Mouse (Mus musculus) kidney, adult 2 months (tissue): ENCODE data around the gene Igf2bp3. TPM values are rescaled to one million over a fixed set of nuclear protein-coding genes. Genes with fewer than 3 reads are reported as not detected.
A peak's percentile ranks its signal among the peaks of the same experiment; 100 is the strongest.

Experiments
- DNase-seq: peaks from one replicate; pipeline ENCODE4 v3.0.0; 2021
- H3K27ac ChIP-seq: fragments of 200-500 bp; 2 replicates; pipeline ENCODE4 v1.5.1; 2012; ENCODE audit warnings: low read depth, low read length, control low read depth, inconsistent platforms; ENCODE audit not compliant: insufficient read depth
- H3K27me3 ChIP-seq: fragments of 200-500 bp; replicated peaks from 2 replicates; pipeline ENCODE4 v1.6.1; 2012; ENCODE audit warnings: mild to moderate bottlenecking, moderate library complexity, low read length, inconsistent platforms; ENCODE audit not compliant: control insufficient read depth, insufficient read depth
- H3K36me3 ChIP-seq: fragments of 200-500 bp; 2 replicates; pipeline ENCODE4 v1.6.1; 2012; ENCODE audit warnings: mild to moderate bottlenecking, moderate library complexity, low read length, inconsistent platforms; ENCODE audit not compliant: control insufficient read depth, insufficient read depth
- H3K4me1 ChIP-seq: fragments of 200-500 bp; 2 replicates; pipeline ENCODE4 v1.6.1; 2011; ENCODE audit warnings: low read length; ENCODE audit not compliant: control insufficient read depth, insufficient read depth
- H3K4me3 ChIP-seq: fragments of 200-500 bp; 2 replicates; pipeline ENCODE4 v1.5.1; 2011; ENCODE audit warnings: mild to moderate bottlenecking, low read depth, low read length, control low read depth; ENCODE audit not compliant: insufficient read depth
- CTCF ChIP-seq: fragments of 200-500 bp; conservative IDR thresholded peaks from 2 replicates; pipeline ENCODE4 v1.5.1; 2011; ENCODE audit warnings: low read depth, mild to moderate bottlenecking, control low read depth, low read length, moderate library complexity, mixed read lengths; ENCODE audit not compliant: insufficient read depth, insufficient read length
- POLR2A ChIP-seq: fragments of 200-500 bp; IDR thresholded peaks from one replicate; pipeline ENCODE4 v1.6.1; 2011; ENCODE audit warnings: low read depth, low read length, control low read depth
- WGBS: fragments of 180-500 bp; shearing (Covaris S2); methylation state at CpG from one replicate; pipeline ENCODE4 v1.1.7; 2018; 5-methylcytosine and 5-hydroxymethylcytosine counted together
- polyA plus RNA-seq: library from polyadenylated mRNA; depleted of rRNA; stranded (reverse); fragments of >200 nt; gene quantifications from 2 replicates; pipeline ENCODE4 v1.2.3, GENCODE M21; 2012

The Igf2bp3 gene
- polyA plus RNA-seq, 1 experiment, result 0.03 TPM

- Histone ChIP-seq H3K4me3 (no peak overlapping the region), H3K4me1 (peaks cover 4% of the 10 kb centered on the region), H3K27ac (no peak overlapping the region), H3K27me3 (no peaks in the 10 kb centered on the region), H3K36me3 (no peaks in the 10 kb centered on the region)
- DNase-seq, result peak; percentile 50
- 22% methylated on average over 6 of the region's 6 CpGs for WGBS
- TF ChIP-seq POLR2A (no peak), CTCF (no peak)
These were observed 49.7 kb downstream of the Igf2bp3 start for GRCm38 (mm10) chr6:49165101-49165500.

GRCm38 (mm10) chr6:49164701-49165100 lies 50.1 kb downstream of the Igf2bp3 start:
- H3K4me3 ChIP-seq, result no peak overlapping the region
- H3K27me3 ChIP-seq, result no peaks in the 10 kb centered on the region
- DNase-seq, result no peak
- H3K27ac ChIP-seq, result no peak overlapping the region
- WGBS, result 39% methylated on average over 11 of the region's 11 CpGs
- no peak for TF ChIP-seq CTCF
- TF ChIP-seq POLR2A, result no peak
- peaks cover 4% of the 10 kb centered on the region for H3K4me1 ChIP-seq
- H3K36me3 ChIP-seq, result no peaks in the 10 kb centered on the region

GRCm38 (mm10) chr6:49159971-49160370 lies 54.8 kb downstream of the Igf2bp3 start:
- no peaks in the 10 kb centered on the region for H3K36me3 ChIP-seq
- H3K27me3 ChIP-seq, result no peaks in the 10 kb centered on the region
- 73% methylated on average over 2 of the region's 2 CpGs for WGBS
- TF ChIP-seq CTCF, result no peak
- no peak for TF ChIP-seq POLR2A
- DNase-seq, result no peak
- no peak overlapping the region for H3K27ac ChIP-seq
- H3K4me1 ChIP-seq, result no peaks in the 10 kb centered on the region
- no peak overlapping the region for H3K4me3 ChIP-seq

- no peak overlapping the region for H3K4me3 ChIP-seq
- no peak for DNase-seq
- H3K27ac ChIP-seq, result no peak overlapping the region
- no peaks in the 10 kb centered on the region for H3K27me3 ChIP-seq
- H3K36me3 ChIP-seq, result no peaks in the 10 kb centered on the region
- H3K4me1 ChIP-seq, result no peaks in the 10 kb centered on the region
- 92% methylated on average over 3 of the region's 3 CpGs for WGBS
- TF ChIP-seq POLR2A (no peak), CTCF (no peak)
These were observed 58.0 kb downstream of the Igf2bp3 start for GRCm38 (mm10) chr6:49156826-49157175.

- WGBS, result 95% methylated on average over 5 of the region's 5 CpGs
- H3K27me3 ChIP-seq, result no peaks in the 10 kb centered on the region
- H3K27ac ChIP-seq, result no peak overlapping the region
- no peak overlapping the region for H3K4me3 ChIP-seq
- H3K4me1 ChIP-seq, result no peaks in the 10 kb centered on the region
- TF ChIP-seq POLR2A (no peak), CTCF (no peak)
- no peak for DNase-seq
- no peaks in the 10 kb centered on the region for H3K36me3 ChIP-seq
These were observed 58.5 kb downstream of the Igf2bp3 start for GRCm38 (mm10) chr6:49156170-49156825.

GRCm38 (mm10) chr6:49151465-49151864 lies 63.3 kb downstream of the Igf2bp3 start:
- TF ChIP-seq CTCF (no peak), POLR2A (no peak)
- Histone ChIP-seq H3K4me1 (peaks cover 21% of the 10 kb centered on the region), H3K27ac (no peak overlapping the region), H3K4me3 (no peak overlapping the region), H3K36me3 (no peaks in the 10 kb centered on the region), H3K27me3 (no peaks in the 10 kb centered on the region)
- 70% methylated on average over 4 of the region's 4 CpGs for WGBS
- peak; percentile 39 for DNase-seq

- DNase-seq, result peak; percentile 74
- 57% methylated on average over 9 of the region's 9 CpGs for WGBS
- no peak for TF ChIP-seq POLR2A
- TF ChIP-seq CTCF, result no peak
- Histone ChIP-seq H3K4me1 (peaks cover 24% of the 10 kb centered on the region), H3K27ac (peak overlapping the region; percentile 84), H3K36me3 (no peaks in the 10 kb centered on the region), H3K27me3 (no peaks in the 10 kb centered on the region), H3K4me3 (no peak overlapping the region)
These were observed 64.2 kb downstream of the Igf2bp3 start for GRCm38 (mm10) chr6:49150349-49151229.
